Comparison of ENCODE assay signal across 19 mouse cellular contexts in genomic region chr16:4100374-4100773, GRCm38 (mm10).
"Had no signal": no experiment of that assay in that cellular context is flagged by ENCODE, and none has a peak within 500 bp of the region (broad histone marks: within the 10 kb centered on the region; RNA-seq: fewer than 3 reads in every experiment).

No protein-coding gene starts in this region.

- H3K9ac ChIP-seq: kidney, embryonic 15.5 days; limb, embryonic 13.5 days; lung, embryonic 15.5 days; midbrain, embryonic 13.5 days; neural tube, embryonic 13.5 days; stomach, embryonic 15.5 days had no signal

- H3K4me1 ChIP-seq: kidney, embryonic 15.5 days; limb, embryonic 10.5 days; limb, embryonic 13.5 days; lung, embryonic 15.5 days; midbrain, embryonic 10.5 days; midbrain, embryonic 13.5 days; neural tube, embryonic 13.5 days; stomach, embryonic 15.5 days had no signal

- H3K9me3 ChIP-seq: kidney, embryonic 15.5 days; limb, embryonic 10.5 days; limb, embryonic 13.5 days; lung, embryonic 15.5 days; megakaryocyte, embryonic 14.5 days; midbrain, embryonic 10.5 days; midbrain, embryonic 13.5 days; neural tube, embryonic 13.5 days; stomach, embryonic 15.5 days had no signal

- ATAC-seq: midbrain, embryonic 13.5 days; midbrain, embryonic 16.5 days had no signal

- H3K27me3 ChIP-seq: kidney, embryonic 15.5 days; limb, embryonic 13.5 days; lung, embryonic 15.5 days; megakaryocyte, embryonic 14.5 days; midbrain, embryonic 13.5 days; neural tube, embryonic 13.5 days; stomach, embryonic 15.5 days had no signal

- DNase-seq: kidney, adult 11 months; kidney, adult 8-10 months; kidney, postnatal 10 days; kidney, postnatal 36 days; lung, adult 18-20 months; lung, postnatal 10 days; lung, postnatal 36 days; thymus, postnatal 36 days had no signal

- H3K4me2 ChIP-seq: kidney, embryonic 15.5 days; limb, embryonic 13.5 days; lung, embryonic 15.5 days; midbrain, embryonic 13.5 days; neural tube, embryonic 13.5 days; stomach, embryonic 15.5 days had no signal

- H3K27ac ChIP-seq: kidney, embryonic 15.5 days; limb, embryonic 10.5 days; limb, embryonic 13.5 days; lung, embryonic 15.5 days; midbrain, embryonic 10.5 days; midbrain, embryonic 13.5 days; neural tube, embryonic 13.5 days; stomach, embryonic 15.5 days had no signal

- H3K4me3 ChIP-seq: kidney, embryonic 15.5 days; limb, embryonic 10.5 days; limb, embryonic 13.5 days; lung, embryonic 15.5 days; megakaryocyte, embryonic 14.5 days; midbrain, embryonic 10.5 days; midbrain, embryonic 13.5 days; myocyte; neural tube, embryonic 13.5 days; stomach, embryonic 15.5 days had no signal
